Mouse (Mus musculus): ENCODE data around the gene Mcm10. TPM values are rescaled to one million over a fixed set of nuclear protein-coding genes. Genes with fewer than 3 reads are reported as not detected.
A peak's percentile ranks its signal among the peaks of the same experiment; 100 is the strongest.

Gene Mcm10
- total RNA-seq (2021): under 1 TPM; 0.58 to 0.96 TPM
- long read RNA-seq, experiment 1, partial matches to known transcripts: 0 of 1 reads
- long read RNA-seq, experiment 1, other reads (novel, unspliced or antisense): 0 of 1 reads
- long read RNA-seq, experiment 2: 0 reads

DNA sequence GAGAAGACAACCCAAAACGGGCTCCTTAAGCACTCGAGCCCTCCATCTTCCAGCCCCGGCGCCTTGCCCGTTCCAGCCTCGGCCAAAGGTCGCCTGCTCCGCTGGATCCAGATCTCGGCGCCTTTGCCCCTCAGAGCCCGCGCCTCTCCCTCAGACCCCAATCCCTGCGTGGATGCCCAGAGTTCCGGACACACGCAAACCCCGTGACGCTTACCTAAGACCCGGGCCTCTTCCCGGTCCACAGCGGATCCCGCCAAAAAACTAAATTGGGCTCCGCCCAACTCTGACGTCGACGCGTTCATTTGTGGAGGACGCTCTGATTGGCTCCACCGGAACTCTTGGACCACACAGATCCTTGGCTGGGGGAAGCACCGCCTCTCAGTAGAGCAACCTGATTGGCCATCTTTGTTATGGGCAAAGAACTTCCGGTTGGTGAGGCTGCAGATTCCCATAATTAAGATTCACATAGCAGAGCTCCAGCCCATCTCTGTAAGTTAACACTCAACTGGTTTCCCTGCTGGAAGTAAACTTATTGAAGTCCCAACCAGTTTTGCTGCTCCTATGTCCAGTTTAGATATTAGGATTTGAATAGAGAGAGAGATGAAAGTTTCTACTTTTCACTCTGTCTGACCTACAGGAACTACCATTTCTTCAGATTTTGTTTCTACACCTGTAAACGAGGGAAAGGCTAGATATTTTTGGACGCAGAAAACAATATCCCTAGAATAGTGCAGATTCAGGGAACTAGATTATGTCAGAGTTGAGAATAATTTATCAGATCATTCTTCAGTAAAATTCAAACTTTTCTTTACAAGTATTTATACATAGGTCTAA is at the start of gene Mcm10:
Gene Mcm10, minus strand, starts transcription at position 301 of the 834 bp plus-strand sequence.
- DNase-seq (ENCODE audit: low spot score in 2 of 2): peak; percentile 87

DNA sequence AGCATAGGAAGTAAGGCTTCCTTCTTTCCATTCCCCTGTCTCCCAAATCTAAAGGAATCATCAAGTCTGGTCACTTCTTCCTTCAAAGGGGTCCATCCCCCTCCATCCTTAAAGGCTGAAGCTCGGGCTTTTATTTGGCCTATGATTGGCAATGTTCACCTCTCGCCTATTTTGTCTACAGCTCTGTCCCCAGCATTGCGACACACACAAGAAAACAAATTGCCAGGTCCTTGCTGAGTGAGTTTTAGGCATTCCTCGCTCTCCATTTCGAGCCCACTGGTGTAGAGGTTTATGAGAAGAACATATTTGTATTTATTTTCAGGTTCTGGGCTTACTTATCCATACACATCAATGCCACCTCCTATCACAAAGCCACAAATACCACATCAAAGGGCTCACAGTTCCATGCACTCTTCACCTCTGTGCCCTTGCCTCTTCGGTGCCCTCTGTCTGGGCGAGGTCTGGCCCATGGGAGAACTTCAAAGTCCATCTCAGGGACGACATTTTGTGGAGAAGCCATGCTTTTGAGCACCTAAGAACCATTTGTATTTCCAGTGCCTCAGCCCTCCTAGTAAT is 48.6 kb upstream of the Mcm10 start:
- no peak for DNase-seq (ENCODE audit: low spot score in 2 of 2)

DNA sequence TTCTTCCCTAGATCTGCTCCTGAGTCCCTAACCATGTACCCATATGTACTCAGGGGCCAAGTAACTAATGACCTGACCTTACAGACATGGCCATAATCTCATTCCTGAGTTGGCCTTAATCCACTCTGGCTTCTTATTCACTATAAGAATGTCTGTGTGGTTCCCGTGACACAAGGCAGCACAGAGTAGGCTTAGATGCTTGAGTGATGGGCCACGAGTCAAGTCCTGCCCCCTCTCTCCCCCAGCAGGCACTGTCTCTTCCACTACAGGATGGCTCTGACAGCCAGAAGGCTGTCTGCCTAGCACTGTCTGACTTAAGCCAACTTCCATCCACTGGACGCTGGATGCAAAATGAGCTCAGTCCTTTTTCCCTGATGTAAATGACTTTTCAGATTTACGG is 47.4 kb upstream of the Mcm10 start:
- DNase-seq (ENCODE audit: low spot score in 2 of 2): no peak

DNA sequence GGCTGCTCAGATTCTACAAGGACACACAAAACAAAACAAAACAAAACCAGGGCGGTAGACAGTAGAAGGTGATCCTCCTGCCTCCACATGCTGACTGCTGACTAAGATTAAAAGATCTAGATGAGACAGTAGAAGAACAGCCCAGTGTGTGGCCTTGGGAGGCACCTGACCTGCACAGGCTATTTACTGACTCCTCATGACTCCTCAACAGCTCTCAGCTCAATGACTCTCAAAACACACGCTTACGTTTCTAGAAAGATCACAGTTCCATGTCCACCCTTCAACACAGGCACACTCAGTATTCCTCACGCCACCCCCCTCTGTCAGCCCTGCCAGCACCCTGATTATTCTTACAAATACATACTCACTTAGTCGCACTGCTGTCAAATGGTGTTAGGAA is 45.8 kb upstream of the Mcm10 start:
- no peak for DNase-seq (ENCODE audit: low spot score in 2 of 2)

DNA sequence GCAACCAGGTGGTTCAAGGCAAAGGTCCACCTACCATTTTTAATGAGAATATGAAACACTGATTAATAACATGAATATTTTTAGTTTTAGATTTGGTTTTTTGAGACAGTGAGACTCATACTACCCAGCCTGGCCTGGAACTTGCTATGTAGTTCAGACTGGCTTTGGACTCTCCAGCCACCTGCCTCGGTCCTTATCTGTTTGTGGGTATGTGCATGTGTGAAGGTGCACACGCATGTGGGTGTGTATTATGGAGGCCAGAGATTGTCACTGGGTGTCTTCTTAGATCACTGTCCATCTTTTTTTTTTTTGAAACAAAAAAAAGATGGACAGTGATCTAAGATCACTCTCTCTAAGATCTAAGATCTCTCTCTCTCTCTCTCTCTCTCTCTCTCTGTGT is 38.0 kb upstream of the Mcm10 start:
- DNase-seq (ENCODE audit: low spot score in 2 of 2): no peak

DNA sequence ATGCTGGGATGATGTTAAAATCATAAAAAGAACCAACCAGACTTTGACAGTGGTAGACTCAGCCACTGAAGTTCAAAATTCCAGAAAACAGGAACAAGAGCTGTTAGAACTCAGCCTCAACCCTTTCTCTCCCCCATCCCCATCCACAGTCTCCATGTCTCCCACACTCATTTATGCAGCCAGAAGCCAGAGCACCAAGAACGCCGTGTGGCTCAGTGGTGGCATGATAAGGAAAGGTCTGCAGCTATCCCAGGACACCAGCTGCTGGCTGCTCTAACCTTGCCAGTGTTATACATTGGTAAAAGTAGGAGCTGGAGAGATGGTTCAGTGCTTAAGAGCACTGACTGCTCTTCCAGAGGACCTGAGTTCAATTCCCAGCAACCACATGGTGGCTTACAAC is 34.4 kb upstream of the Mcm10 start:
- DNase-seq (ENCODE audit: low spot score in 2 of 2): no peak

DNA sequence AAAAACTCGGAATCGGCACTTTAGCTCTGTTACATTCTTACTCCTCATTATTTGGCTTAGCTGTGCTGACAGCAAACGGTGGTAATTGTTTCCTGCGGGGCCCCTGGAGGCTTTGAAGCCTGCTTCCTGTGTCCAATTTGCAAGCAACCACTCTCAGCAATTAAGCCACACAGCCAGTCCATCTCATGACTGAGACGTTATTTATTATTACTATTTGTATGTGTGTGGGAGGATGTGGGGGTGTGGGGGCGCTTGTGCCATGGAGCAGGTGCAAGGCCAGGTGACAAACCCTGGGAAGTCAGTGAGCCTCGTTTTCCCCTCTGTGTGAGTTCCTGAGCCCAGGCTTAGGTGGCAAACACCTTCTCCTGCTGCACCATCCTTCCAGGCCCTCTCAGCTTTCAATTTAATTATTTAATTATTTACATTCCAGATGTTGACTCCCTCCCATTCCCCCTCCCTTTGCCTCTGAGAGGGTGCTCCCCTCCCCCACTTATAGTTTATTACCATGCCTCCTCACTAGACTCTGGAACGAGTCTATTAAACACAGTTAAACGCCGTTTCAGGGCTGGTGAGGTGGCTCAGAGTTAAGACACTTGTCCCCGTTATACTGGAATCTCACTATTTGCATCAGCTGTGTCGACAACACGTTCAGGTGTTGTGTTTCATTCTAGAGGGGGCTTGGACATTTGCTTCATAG is 32.8 kb upstream of the Mcm10 start:
- no peak for DNase-seq (ENCODE audit: low spot score in 2 of 2)

DNA sequence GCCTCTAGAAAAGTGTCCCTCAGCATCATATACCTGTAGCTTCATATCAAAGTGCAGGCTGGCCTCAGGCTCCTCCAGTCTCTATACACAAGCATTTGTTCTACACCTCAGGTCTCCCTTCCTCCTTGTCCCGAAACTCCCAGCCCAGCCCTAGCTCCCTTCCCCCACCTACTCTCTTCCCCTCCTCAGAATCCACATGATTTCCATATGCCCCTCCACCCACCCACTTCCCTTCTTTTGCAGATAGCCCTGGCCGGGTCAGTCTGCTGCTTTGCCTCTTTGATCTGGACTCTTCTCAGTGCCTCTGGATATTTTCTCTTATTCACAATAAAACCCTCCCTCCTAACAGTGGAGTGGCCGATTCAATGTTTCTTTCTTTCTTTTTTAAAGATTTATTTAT is 31.7 kb upstream of the Mcm10 start:
- DNase-seq (ENCODE audit: low spot score in 2 of 2): no peak

DNA sequence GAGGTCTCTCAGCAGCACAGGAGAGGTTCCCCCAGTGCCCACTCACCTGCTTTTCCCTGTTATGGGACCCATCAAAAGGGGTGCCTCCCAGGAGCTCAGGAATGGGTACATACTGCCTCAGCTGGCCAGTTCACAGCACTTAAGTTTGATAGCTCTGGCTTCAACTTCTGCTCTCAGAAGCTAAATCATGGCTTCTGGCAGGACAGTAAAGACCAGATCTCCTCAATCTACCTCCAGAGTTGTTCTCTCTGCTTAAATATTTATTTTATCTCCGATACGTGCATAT is 30.8 kb upstream of the Mcm10 start:
- no peak for DNase-seq (ENCODE audit: low spot score in 2 of 2)

DNA sequence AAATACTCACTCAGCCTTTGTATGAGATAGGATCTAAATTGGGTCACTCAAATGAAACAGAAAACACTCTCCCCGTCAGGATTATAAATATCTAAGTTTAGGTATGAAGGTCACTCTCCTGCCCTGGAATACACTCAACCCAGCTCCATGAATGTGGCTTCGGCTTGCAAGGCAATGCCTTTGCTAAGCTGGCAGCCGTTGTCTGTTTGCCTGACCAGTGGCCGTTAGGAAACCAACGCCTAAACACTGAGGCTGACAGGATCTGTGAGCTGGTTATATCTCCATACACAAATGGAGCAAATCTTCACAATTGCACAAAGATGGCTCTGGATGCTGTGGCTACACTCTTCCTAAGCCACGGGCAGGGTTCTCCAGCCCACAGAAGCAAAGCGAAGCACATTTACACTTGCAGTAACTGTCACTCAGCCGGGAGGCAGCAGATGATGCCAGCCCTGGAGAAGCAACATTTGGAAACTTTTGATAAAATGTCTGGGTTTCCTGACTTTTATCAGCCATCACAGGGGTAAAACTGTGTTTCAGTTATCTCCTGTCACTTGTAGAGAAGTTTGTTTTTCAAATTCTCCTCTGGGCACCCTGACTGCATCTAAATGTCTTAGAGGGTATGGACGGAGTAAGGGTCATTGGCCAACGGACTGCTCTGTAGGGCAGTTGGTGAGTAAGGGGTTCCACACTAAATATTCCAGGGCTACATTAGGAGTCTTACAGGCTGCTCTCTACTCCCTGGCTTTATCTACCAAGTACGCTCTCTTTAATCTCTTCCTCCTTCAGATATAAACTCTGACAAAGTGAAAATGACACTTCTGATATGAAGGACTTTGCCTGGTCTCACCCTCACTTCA is 30.3 kb upstream of the Mcm10 start:
- no peak for DNase-seq (ENCODE audit: low spot score in 2 of 2)

DNA sequence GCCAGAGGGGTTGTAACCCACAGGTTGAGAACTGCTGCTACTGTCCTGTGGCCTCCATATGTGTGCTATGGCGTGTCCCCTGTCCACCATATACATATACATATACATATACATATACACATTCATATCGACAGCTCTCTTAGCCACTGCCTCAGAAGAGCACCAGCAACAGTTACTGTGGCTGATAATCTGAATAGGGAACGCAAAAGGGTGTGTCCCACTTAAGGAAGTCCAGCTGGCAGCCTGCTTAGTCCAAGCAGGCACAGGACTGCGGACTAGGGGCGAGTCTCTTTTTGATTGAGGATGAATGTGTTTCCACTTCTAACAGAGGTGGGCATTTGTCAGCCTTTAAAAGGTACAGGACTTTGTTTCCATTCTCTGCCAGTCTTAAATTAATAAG is 29.3 kb upstream of the Mcm10 start:
- no peak for DNase-seq (ENCODE audit: low spot score in 2 of 2)

DNA sequence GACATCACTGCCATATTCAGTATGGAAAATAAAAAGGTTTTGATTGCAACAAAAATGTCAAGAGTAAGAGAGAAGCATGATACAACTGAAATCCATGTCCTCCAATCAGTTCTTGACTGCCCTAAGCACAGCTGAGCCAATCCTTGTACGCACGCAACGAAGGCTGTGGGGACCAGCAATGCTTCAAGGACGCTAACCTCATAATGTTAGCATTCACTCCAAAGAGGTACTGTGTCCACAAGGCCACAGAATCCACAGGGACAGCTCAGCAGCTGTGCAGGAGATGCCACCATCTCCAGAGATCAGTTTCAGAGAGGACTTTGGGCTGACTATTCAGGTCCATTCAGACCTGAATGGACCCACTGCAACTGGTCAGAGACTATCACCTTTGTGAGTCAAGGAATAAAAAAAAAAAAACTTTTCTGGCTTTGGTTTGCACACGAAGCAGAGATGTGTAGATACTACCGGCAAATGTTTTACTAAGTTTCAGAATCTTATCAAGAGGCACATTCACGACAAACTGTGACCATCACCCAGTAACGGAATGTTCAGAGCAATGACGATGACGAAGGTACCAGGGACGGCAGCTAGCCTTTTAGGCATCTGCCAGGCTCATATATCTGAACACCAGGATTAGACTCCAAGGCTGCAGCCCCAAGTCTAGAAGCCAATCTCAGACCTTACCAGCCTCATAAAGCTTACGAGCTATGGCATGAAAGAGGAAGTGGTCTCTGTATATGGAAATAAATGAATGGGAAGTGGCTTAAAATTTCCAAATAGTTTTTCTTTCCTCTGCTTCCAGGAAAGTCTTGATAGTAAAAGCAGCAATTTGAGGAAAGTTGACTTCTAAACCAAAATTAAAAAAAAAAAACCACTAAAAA is 27.9 kb upstream of the Mcm10 start:
- DNase-seq (ENCODE audit: low spot score in 2 of 2): no peak

DNA sequence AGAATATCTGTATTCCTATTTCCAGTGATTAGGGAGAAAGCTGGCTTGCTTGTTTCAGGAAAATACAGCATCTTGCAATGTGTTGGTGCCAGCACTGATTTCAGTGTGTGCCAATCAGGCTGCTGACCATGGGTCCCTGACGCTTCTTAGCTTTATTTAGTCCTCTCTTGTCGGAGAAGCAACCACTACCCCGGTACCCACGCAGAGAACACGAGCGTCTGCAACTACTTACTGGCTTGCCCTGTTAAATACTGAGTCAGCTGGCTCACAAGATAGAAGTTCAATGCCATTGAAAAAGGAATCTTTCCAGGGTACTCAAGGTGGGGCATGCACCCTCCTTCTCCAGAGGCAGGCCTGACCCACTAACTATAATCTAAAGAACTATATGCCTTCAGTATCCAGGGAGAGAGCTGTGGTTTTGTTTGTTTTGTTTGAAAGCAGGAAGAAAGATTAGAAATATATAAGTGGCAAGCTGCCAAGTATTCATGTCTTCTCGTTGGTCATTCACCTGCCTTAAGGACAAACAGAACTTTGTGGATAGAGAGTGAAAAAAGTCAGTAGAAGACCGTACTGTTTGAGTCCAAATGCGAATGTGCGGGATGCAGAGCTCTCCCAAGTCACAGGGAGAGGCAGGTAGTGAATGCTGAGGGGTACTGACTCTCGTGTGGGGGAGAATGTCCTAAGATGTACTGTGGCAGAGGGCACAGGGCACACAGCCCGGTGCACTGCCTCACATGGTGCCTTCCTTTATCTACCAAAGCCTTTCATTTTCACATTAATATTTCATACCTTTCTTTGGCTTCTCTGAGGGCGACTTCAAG is 27.0 kb upstream of the Mcm10 start:
- DNase-seq (ENCODE audit: low spot score in 2 of 2): no peak

DNA sequence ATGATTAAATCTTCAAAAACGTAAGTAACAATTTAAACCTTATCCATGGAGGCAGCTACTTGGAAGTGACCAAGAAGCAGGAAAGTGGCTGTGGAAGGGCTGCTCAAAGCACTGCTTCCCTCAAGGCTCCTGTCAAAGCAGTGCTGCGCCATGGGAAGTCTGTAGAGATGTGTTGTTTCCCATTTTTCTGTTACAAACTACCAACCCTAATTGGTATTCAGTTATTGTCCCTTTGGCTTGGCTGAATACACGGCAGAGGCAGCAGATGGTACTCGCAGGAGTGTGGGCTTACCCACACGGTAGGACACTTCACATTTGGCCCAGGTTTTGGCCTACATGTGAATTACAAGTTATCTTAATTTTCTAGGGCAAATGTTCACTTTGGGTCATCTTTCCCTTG is 25.7 kb upstream of the Mcm10 start:
- no peak for DNase-seq (ENCODE audit: low spot score in 2 of 2)

DNA sequence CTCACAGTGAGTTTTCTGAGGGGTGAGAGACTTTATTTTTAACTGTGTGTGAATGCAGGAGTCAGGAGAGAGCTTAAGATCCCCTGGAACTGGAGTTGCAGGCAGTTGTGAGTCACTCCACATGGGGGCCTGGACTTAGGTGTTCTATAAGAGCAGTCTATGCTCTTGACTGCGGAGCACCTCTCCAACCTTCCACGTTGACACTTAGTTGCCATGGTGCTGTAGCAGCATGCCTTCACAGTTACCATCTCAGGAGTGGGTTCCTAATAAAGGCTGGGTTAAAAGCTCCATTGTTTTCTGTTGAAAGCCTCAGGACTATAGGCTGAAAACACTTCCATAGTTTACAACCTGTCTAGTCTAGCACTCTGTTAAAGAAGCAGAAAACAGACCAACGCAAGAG is 24.8 kb upstream of the Mcm10 start:
- DNase-seq (ENCODE audit: low spot score in 2 of 2): no peak

DNA sequence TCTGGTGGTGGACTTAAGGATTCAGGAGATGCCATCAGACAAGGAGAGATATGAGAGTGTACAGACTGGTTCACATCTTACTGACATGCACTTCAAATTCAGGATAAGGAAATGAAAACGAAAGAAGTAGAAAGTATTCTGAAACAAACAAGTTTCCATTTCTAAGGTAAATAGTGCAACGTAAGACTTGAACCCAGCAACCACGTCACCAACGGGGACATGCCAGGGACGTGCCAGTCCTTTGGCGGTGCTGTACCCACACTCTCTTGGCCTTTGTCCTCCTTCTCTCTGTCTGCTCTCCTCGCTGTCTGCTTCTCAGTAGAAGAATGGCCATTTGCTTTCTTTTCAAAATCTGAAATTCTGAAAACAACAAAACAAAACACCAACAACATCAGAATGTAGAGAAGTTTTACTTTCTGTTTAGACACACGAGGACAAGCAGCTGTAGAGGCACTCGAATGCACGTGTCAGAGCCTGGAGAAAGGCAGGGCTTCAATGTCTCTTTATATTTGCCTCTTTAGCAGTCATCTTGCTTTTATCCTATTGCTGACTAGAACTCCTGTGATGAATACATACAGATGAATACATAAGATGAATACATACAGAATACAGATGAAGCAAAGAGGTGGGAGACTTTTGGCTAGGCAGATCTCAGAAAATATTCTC is 24.0 kb upstream of the Mcm10 start:
- DNase-seq (ENCODE audit: low spot score in 2 of 2): no peak

DNA sequence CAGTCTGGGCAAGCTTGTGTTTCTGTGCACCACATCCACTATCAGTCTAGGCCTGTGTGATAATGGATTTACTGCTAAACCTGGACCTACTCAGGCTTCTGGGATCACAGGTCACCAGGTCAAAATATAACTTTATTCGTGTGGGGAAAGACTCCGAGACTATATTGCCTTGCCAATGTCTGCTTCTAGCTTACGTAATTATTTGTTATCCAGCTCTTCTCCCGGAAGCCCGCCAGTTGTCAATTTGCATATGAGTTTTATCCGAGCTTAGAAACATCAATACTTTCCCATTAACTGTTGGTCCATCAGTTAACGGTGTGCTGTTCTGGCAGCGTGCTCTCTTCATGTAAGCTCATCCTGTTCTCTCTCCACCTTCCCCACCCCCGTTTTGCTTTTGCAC is 22.6 kb upstream of the Mcm10 start:
- DNase-seq (ENCODE audit: low spot score in 2 of 2): no peak

DNA sequence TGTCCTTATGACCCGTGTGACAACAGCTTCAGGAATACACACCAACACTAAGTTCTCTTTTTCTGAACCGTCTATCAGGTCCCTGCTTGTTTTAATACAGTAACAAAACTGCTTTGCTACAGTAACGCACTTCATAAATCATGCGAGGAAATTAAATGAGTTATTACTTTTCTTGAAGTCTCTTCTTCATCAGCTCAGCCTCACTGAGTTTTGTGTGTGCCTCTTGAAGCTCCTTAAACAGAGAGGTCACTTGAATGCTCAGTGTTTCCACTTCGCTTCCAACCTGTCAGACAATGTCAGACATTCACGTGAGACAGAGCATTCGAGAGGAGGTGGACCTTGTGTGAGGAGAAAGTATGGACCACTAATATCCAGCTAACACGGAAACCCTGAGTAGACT is 22.2 kb upstream of the Mcm10 start:
- no peak for DNase-seq (ENCODE audit: low spot score in 2 of 2)
